Mouse (Mus musculus) liver, embryonic 11.5 days (tissue): Measurements from ENCODE around the gene Olfr320. TPM values are rescaled to one million over a fixed set of nuclear protein-coding genes. Genes with fewer than 3 reads are reported as not detected.
"Not testable (repeated sequence)": the region's sequence is repeated elsewhere in the genome, so short reads cannot be mapped to it uniquely, and the experiment has no call there.

ENCODE experiments used
- ATAC-seq: fragments of 200-750 bp; cut with Nextera tagmentation; replicated peaks from 2 replicates; pipeline ENCODE4 v1.8.0; 2017; ENCODE audit warnings: moderate number of reproducible peaks, mild to moderate bottlenecking, moderate TSS enrichment, moderate library complexity; ENCODE audit not compliant: low FRiP score
- DNase-seq: peaks from one replicate; pipeline ENCODE4 v3.0.0-alpha.2; 2017; ENCODE audit warnings: low spot score
- H3K27ac ChIP-seq: fragments of 300-500 bp; sonication (generic); 2 replicates; pipeline ENCODE4 v1.5.1; 2014; ENCODE audit warnings: mild to moderate bottlenecking, low read depth, low read length, control low read depth
- H3K27me3 ChIP-seq: fragments of 300-500 bp; sonication (generic); replicated peaks from 2 replicates; pipeline ENCODE4 v1.6.1; 2014; ENCODE audit warnings: low read length, mixed read lengths; ENCODE audit not compliant: control insufficient read depth, insufficient read depth
- H3K36me3 ChIP-seq: fragments of 300-500 bp; sonication (generic); 2 replicates; pipeline ENCODE4 v1.6.1; 2014; ENCODE audit warnings: mild to moderate bottlenecking, low read length, moderate library complexity, mixed read lengths; ENCODE audit not compliant: control insufficient read depth, insufficient read depth
- H3K4me1 ChIP-seq: fragments of 300-500 bp; sonication (generic); replicated peaks from 2 replicates; pipeline ENCODE4 v1.6.1; 2014; ENCODE audit warnings: low read length, mixed read lengths; ENCODE audit not compliant: control insufficient read depth, insufficient read depth
- H3K4me2 ChIP-seq: fragments of 300-500 bp; sonication (generic); 2 replicates; pipeline ENCODE4 v1.6.1; 2014; ENCODE audit warnings: mild to moderate bottlenecking, control low read depth, moderate library complexity
- H3K4me3 ChIP-seq: fragments of 300-500 bp; sonication (generic); 2 replicates; pipeline ENCODE4 v1.5.1; 2014; ENCODE audit warnings: low read depth, low read length, control low read depth
- H3K9ac ChIP-seq: fragments of 300-500 bp; sonication (generic); 2 replicates; pipeline ENCODE4 v1.6.1; 2014; ENCODE audit warnings: low read depth, low read length, control low read depth
- H3K9me3 ChIP-seq: fragments of 300-500 bp; sonication (generic); 2 replicates; pipeline ENCODE4 v1.6.1; 2016; ENCODE audit warnings: low read length, inconsistent platforms, mixed read lengths; ENCODE audit not compliant: control insufficient read depth
- WGBS: fragments of 180-500 bp; shearing (Covaris S2); extraction: QIAGEN DNeasy Blood & Tissue Kit; methylation state at CpG from one replicate; pipeline ENCODE4 v1.1.7; 2014; 5-methylcytosine and 5-hydroxymethylcytosine counted together
- polyA plus RNA-seq: library from polyadenylated mRNA; unstranded; fragments of >200 nt; fragmentation: Nextera tagmentation; extraction: Ambion mirVana; gene quantifications from 2 replicates; pipeline ENCODE4 v1.2.1, GENCODE M21; 2014

Olfr320 gene
- polyA plus RNA-seq, 1 experiment from 2014 or later, result not detected

- not testable (repeated sequence) for H3K4me2 ChIP-seq, H3K27me3 ChIP-seq, H3K9ac ChIP-seq, ATAC-seq, H3K4me3 ChIP-seq, H3K9me3 ChIP-seq, H3K27ac ChIP-seq, H3K4me1 ChIP-seq, H3K36me3 ChIP-seq, DNase-seq
- 79% methylated on average over 6 of the region's 6 CpGs for WGBS
Observed at GRCm38 (mm10) chr11:58727896-58728650, 47.2 kb downstream of the Olfr320 start.

GRCm38 (mm10) chr11:58733372-58733771 lies 52.5 kb downstream of the Olfr320 start:
- no peaks in the 10 kb centered on the region for H3K9me3 ChIP-seq
- no peak overlapping the region for H3K27ac ChIP-seq
- no peaks in the 10 kb centered on the region for H3K36me3 ChIP-seq
- 63% methylated on average over 3 of the region's 3 CpGs for WGBS
- H3K4me2 ChIP-seq, result no peak overlapping the region
- no peak overlapping the region for H3K9ac ChIP-seq
- no peak for DNase-seq
- no peaks in the 10 kb centered on the region for H3K4me1 ChIP-seq
- no peaks in the 10 kb centered on the region for H3K27me3 ChIP-seq
- H3K4me3 ChIP-seq, result no peak overlapping the region
- no peak for ATAC-seq

Other genes with a start within 250 kb of the Olfr320 start
- not detected in 2 replicates for gene Gm12253, start 248.5 kb upstream of the Olfr320 start, polyA plus RNA-seq
- not detected in 2 replicates for gene Lypd9, start 228.2 kb upstream of the Olfr320 start, polyA plus RNA-seq
- gene Olfr30, start 218.8 kb upstream of the Olfr320 start, polyA plus RNA-seq, result not detected in 2 replicates
- gene Olfr332, start 188.5 kb upstream of the Olfr320 start, polyA plus RNA-seq, result not detected in 2 replicates
- gene Olfr331, start 178.5 kb upstream of the Olfr320 start, polyA plus RNA-seq, result not detected in 2 replicates
- not detected in 2 replicates for gene Olfr330, start 146.3 kb upstream of the Olfr320 start, polyA plus RNA-seq
- gene Olfr329-ps, start 134.7 kb upstream of the Olfr320 start, polyA plus RNA-seq, result not detected in 2 replicates
- 0.05 and 0.08 TPM in 2 replicates for gene Olfr328, start 125.5 kb upstream of the Olfr320 start, polyA plus RNA-seq
- gene Olfr224, start 110.5 kb upstream of the Olfr320 start, polyA plus RNA-seq, result not detected in 2 replicates
- gene Olfr325, start 103.4 kb upstream of the Olfr320 start, polyA plus RNA-seq, result not detected in 2 replicates
- not detected in 2 replicates for gene Olfr324, start 86.0 kb upstream of the Olfr320 start, polyA plus RNA-seq
- not detected in 2 replicates for gene 2210407C18Rik, start 65.0 kb upstream of the Olfr320 start, polyA plus RNA-seq
- gene Olfr323, start 50.6 kb upstream of the Olfr320 start, polyA plus RNA-seq, result not detected in 2 replicates
- gene Trim58, start 40.6 kb upstream of the Olfr320 start, polyA plus RNA-seq, result 5.6 and 6.4 TPM in 2 replicates
- not detected in 2 replicates for gene Olfr322, start 22.3 kb upstream of the Olfr320 start, polyA plus RNA-seq
- not detected in 2 replicates for gene Olfr319, start 18.1 kb downstream of the Olfr320 start, polyA plus RNA-seq
- not detected in 2 replicates for gene Olfr318, start 42.9 kb downstream of the Olfr320 start, polyA plus RNA-seq
- not detected in 2 replicates for gene Olfr317, start 58.1 kb downstream of the Olfr320 start, polyA plus RNA-seq
- not detected in 2 replicates for gene Olfr316, start 71.6 kb downstream of the Olfr320 start, polyA plus RNA-seq
- not detected in 2 replicates for gene Olfr315, start 92.1 kb downstream of the Olfr320 start, polyA plus RNA-seq
- gene Olfr314, start 101.9 kb downstream of the Olfr320 start, polyA plus RNA-seq, result not detected in 2 replicates
- gene Fam183b, start 120.9 kb downstream of the Olfr320 start, polyA plus RNA-seq, result 0.70 and 0.86 TPM in 2 replicates
- gene Olfr313, start 133.9 kb downstream of the Olfr320 start, polyA plus RNA-seq, result not detected in 2 replicates
- gene Olfr312, start 148.1 kb downstream of the Olfr320 start, polyA plus RNA-seq, result not detected in 2 replicates
- gene Olfr311, start 158.2 kb downstream of the Olfr320 start, polyA plus RNA-seq, result not detected in 2 replicates
- 4.3 and 5.2 TPM in 2 replicates for gene Gm12258, start 166.1 kb downstream of the Olfr320 start, polyA plus RNA-seq
- 5.0 and 5.6 TPM in 2 replicates for gene 2810021J22Rik, start 186.1 kb downstream of the Olfr320 start, polyA plus RNA-seq
- gene Zfp39, start 223.1 kb downstream of the Olfr320 start, polyA plus RNA-seq, result 10.2 and 11.8 TPM in 2 replicates
- 4.0 and 5.0 TPM in 2 replicates for gene Btnl10, start 236.8 kb downstream of the Olfr320 start, polyA plus RNA-seq